Mouse (Mus musculus) hindbrain, embryonic 15.5 days (tissue): ENCODE data around the gene Tnrc6b. TPM values are rescaled to one million over a fixed set of nuclear protein-coding genes. Genes with fewer than 3 reads are reported as not detected.
"Not testable (repeated sequence)": the region's sequence is repeated elsewhere in the genome, so short reads cannot be mapped to it uniquely, and the experiment has no call there.

ENCODE experiments used
- ATAC-seq: fragments of 200-750 bp; cut with Nextera tagmentation; 2 replicates; pipeline ENCODE4 v1.8.0; 2017; ENCODE audit warnings: low read depth, moderate number of reproducible peaks, moderate TSS enrichment; ENCODE audit not compliant: low FRiP score
- H3K27ac ChIP-seq: fragments of 300-500 bp; sonication (generic); replicated peaks from 2 replicates; pipeline ENCODE4 v1.5.1; 2015; ENCODE audit warnings: mild to moderate bottlenecking, inconsistent platforms
- H3K27me3 ChIP-seq: fragments of 300-500 bp; sonication (generic); 2 replicates; pipeline ENCODE4 v1.6.1; 2015; ENCODE audit warnings: control low read depth, inconsistent platforms
- H3K36me3 ChIP-seq: fragments of 300-500 bp; sonication (generic); 2 replicates; pipeline ENCODE4 v1.6.1; 2015; ENCODE audit warnings: control low read depth, inconsistent platforms
- H3K4me1 ChIP-seq: fragments of 300-500 bp; sonication (generic); replicated peaks from 2 replicates; pipeline ENCODE4 v1.6.1; 2015; ENCODE audit warnings: control low read depth, inconsistent platforms
- H3K4me2 ChIP-seq: fragments of 300-500 bp; sonication (generic); 2 replicates; pipeline ENCODE4 v1.6.1; 2015; ENCODE audit warnings: moderate library complexity, mild to moderate bottlenecking, inconsistent platforms
- H3K4me3 ChIP-seq: fragments of 300-500 bp; sonication (generic); 2 replicates; pipeline ENCODE4 v1.5.1; 2015; ENCODE audit warnings: mild to moderate bottlenecking, inconsistent platforms
- H3K9ac ChIP-seq: fragments of 300-500 bp; sonication (generic); 2 replicates; pipeline ENCODE4 v1.6.1; 2015; ENCODE audit warnings: inconsistent platforms
- H3K9me3 ChIP-seq: fragments of 300-500 bp; sonication (generic); 2 replicates; pipeline ENCODE4 v1.6.1; 2016; ENCODE audit warnings: control low read depth, inconsistent platforms
- WGBS: fragments of 180-500 bp; shearing (Covaris S2); methylation state at CpG from one replicate; pipeline ENCODE4 v1.1.7; 2015; 5-methylcytosine and 5-hydroxymethylcytosine counted together
- polyA plus RNA-seq: library from polyadenylated mRNA; unstranded; fragments of >200 nt; fragmentation: Nextera tagmentation; extraction: Ambion mirVana; gene quantifications from 2 replicates; pipeline ENCODE4 v1.2.1, GENCODE M21; 2015

Gene Tnrc6b
- polyA plus RNA-seq, 1 experiment from 2014 or later = 31.7 TPM

GRCm38 (mm10) chr15:80884095-80884494 is 173.0 kb downstream of the Tnrc6b start:
- H3K9ac ChIP-seq = 0 out of 2 replicates have a peak overlapping the region, but pooled peaks have one; percentile 7
- H3K4me3 ChIP-seq = no peak overlapping the region

GRCm38 (mm10) chr15:80886361-80887156 is 175.4 kb downstream of the Tnrc6b start:
- Histone ChIP-seq H3K9ac (no peak overlapping the region), H3K27ac (no peak overlapping the region), H3K9me3 (no peaks in the 10 kb centered on the region), H3K4me3 (no peak overlapping the region), H3K4me1 (no peaks in the 10 kb centered on the region), H3K4me2 (no peak overlapping the region), H3K36me3 (peaks cover 75% of the 10 kb centered on the region), H3K27me3 (no peaks in the 10 kb centered on the region)
- WGBS = 88% methylated on average over 1 of the region's 1 CpGs
- no peak for ATAC-seq

More at GRCm38 (mm10) chr15:80884095-80884494, 173.0 kb downstream of the Tnrc6b start:
- WGBS = 91% methylated on average over 8 of the region's 8 CpGs
- no peak for ATAC-seq
- no peak overlapping the region for H3K27ac ChIP-seq
- H3K4me2 ChIP-seq = no peak overlapping the region
- H3K4me1 ChIP-seq = no peaks in the 10 kb centered on the region
- no peaks in the 10 kb centered on the region for H3K27me3 ChIP-seq
- no peaks in the 10 kb centered on the region for H3K9me3 ChIP-seq
- peaks cover 70% of the 10 kb centered on the region for H3K36me3 ChIP-seq

GRCm38 (mm10) chr15:80892341-80892740 is 181.2 kb downstream of the Tnrc6b start:
- Histone ChIP-seq H3K27ac (no peak overlapping the region), H3K36me3 (peaks cover 77% of the 10 kb centered on the region)
- 94% methylated on average over 3 of the region's 3 CpGs for WGBS

GRCm38 (mm10) chr15:80896741-80897140 is 185.6 kb downstream of the Tnrc6b start:
- no peak overlapping the region for H3K4me3 ChIP-seq
- H3K9ac ChIP-seq = no peak overlapping the region
- ATAC-seq = no peak
- H3K4me2 ChIP-seq = no peak overlapping the region
- no peaks in the 10 kb centered on the region for H3K4me1 ChIP-seq
- 97% methylated on average over 10 of the region's 10 CpGs for WGBS
- H3K9me3 ChIP-seq = no peaks in the 10 kb centered on the region
- no peaks in the 10 kb centered on the region for H3K27me3 ChIP-seq
- no peak overlapping the region for H3K27ac ChIP-seq
- H3K36me3 ChIP-seq = peaks cover 71% of the 10 kb centered on the region

More at GRCm38 (mm10) chr15:80892341-80892740, 181.2 kb downstream of the Tnrc6b start:
- Histone ChIP-seq H3K27me3 (no peaks in the 10 kb centered on the region), H3K9ac (no peak overlapping the region), H3K4me2 (no peak overlapping the region), H3K4me3 (no peak overlapping the region), H3K4me1 (no peaks in the 10 kb centered on the region), H3K9me3 (no peaks in the 10 kb centered on the region)
- no peak for ATAC-seq

- H3K4me3 ChIP-seq = no peak overlapping the region
- H3K27ac ChIP-seq = 0 out of 2 replicates have a peak overlapping the region, but pooled peaks have one; percentile 38
- peaks cover 75% of the 10 kb centered on the region for H3K36me3 ChIP-seq
- no peaks in the 10 kb centered on the region for H3K9me3 ChIP-seq
- 76% methylated on average over 5 of the region's 5 CpGs for WGBS
- H3K4me1 ChIP-seq = no peaks in the 10 kb centered on the region
- H3K4me2 ChIP-seq = no peak overlapping the region
- no peak for ATAC-seq
- no peak overlapping the region for H3K9ac ChIP-seq
- H3K27me3 ChIP-seq = no peaks in the 10 kb centered on the region
Observed at GRCm38 (mm10) chr15:80897911-80898310, 186.8 kb downstream of the Tnrc6b start.

GRCm38 (mm10) chr15:80899806-80900205 is 188.7 kb downstream of the Tnrc6b start:
- Histone ChIP-seq H3K9ac (no peak overlapping the region), H3K36me3 (peaks cover 79% of the 10 kb centered on the region), H3K4me3 (no peak overlapping the region), H3K4me2 (no peak overlapping the region), H3K27ac (no peak overlapping the region), H3K4me1 (no peaks in the 10 kb centered on the region), H3K9me3 (no peaks in the 10 kb centered on the region), H3K27me3 (no peaks in the 10 kb centered on the region)
- 76% methylated on average over 2 of the region's 2 CpGs for WGBS
- no peak for ATAC-seq

- ATAC-seq = no peak
- Histone ChIP-seq H3K4me3 (no peak overlapping the region), H3K9ac (no peak overlapping the region), H3K4me2 (no peak overlapping the region), H3K27ac (no peak overlapping the region), H3K4me1 (no peaks in the 10 kb centered on the region), H3K36me3 (peaks cover 83% of the 10 kb centered on the region), H3K27me3 (no peaks in the 10 kb centered on the region), H3K9me3 (no peaks in the 10 kb centered on the region)
- 92% methylated on average over 6 of the region's 6 CpGs for WGBS
Observed at GRCm38 (mm10) chr15:80901806-80902513, 190.8 kb downstream of the Tnrc6b start.

- peaks cover 69% of the 10 kb centered on the region for H3K36me3 ChIP-seq
- not testable (repeated sequence) for H3K27ac ChIP-seq, H3K9ac ChIP-seq, H3K4me1 ChIP-seq, H3K27me3 ChIP-seq, H3K4me3 ChIP-seq, H3K4me2 ChIP-seq, ATAC-seq, H3K9me3 ChIP-seq
- WGBS = 97% methylated on average over 6 of the region's 6 CpGs
Observed at GRCm38 (mm10) chr15:80904776-80905175, 193.7 kb downstream of the Tnrc6b start.

- no peaks in the 10 kb centered on the region for H3K4me1 ChIP-seq
- no peaks in the 10 kb centered on the region for H3K9me3 ChIP-seq
- WGBS = over 99% methylated on average over 3 of the region's 3 CpGs
- H3K27me3 ChIP-seq = no peaks in the 10 kb centered on the region
- no peak for ATAC-seq
- no peak overlapping the region for H3K4me3 ChIP-seq
- peaks cover 70% of the 10 kb centered on the region for H3K36me3 ChIP-seq
- H3K4me2 ChIP-seq = no peak overlapping the region
- H3K27ac ChIP-seq = no peak overlapping the region
- no peak overlapping the region for H3K9ac ChIP-seq
Observed at GRCm38 (mm10) chr15:80910183-80910582, 199.1 kb downstream of the Tnrc6b start.

GRCm38 (mm10) chr15:80910790-80911531 is 199.8 kb downstream of the Tnrc6b start:
- 90% methylated on average over 4 of the region's 4 CpGs for WGBS

GRCm38 (mm10) chr15:80912175-80912574 is 201.1 kb downstream of the Tnrc6b start:
- H3K27ac ChIP-seq = no peak overlapping the region
- no peaks in the 10 kb centered on the region for H3K27me3 ChIP-seq
- no peaks in the 10 kb centered on the region for H3K4me1 ChIP-seq
- WGBS = 84% methylated on average over 3 of the region's 3 CpGs
- no peaks in the 10 kb centered on the region for H3K9me3 ChIP-seq
- H3K4me2 ChIP-seq = no peak overlapping the region
- ATAC-seq = no peak
- peaks cover 65% of the 10 kb centered on the region for H3K36me3 ChIP-seq
- no peak overlapping the region for H3K9ac ChIP-seq
- no peak overlapping the region for H3K4me3 ChIP-seq

More at GRCm38 (mm10) chr15:80910790-80911531, 199.8 kb downstream of the Tnrc6b start:
- Histone ChIP-seq H3K4me2 (no peak overlapping the region), H3K9ac (no peak overlapping the region), H3K4me1 (no peaks in the 10 kb centered on the region), H3K27ac (no peak overlapping the region), H3K27me3 (no peaks in the 10 kb centered on the region), H3K36me3 (peaks cover 66% of the 10 kb centered on the region), H3K4me3 (no peak overlapping the region), H3K9me3 (no peaks in the 10 kb centered on the region)
- no peak for ATAC-seq

- Histone ChIP-seq H3K4me1 (no peaks in the 10 kb centered on the region), H3K36me3 (peaks cover 74% of the 10 kb centered on the region), H3K27ac (no peak overlapping the region), H3K4me2 (no peak overlapping the region), H3K9me3 (no peaks in the 10 kb centered on the region), H3K9ac (no peak overlapping the region), H3K4me3 (no peak overlapping the region), H3K27me3 (no peaks in the 10 kb centered on the region)
- WGBS = 90% methylated on average over 1 of the region's 1 CpGs
- ATAC-seq = no peak
Observed at GRCm38 (mm10) chr15:80913803-80914202, 202.7 kb downstream of the Tnrc6b start.
